Mouse (Mus musculus): Measurements from ENCODE around the gene Rnase9.

Gene Rnase9

GRCm38 (mm10) chr14:51041769-51042168, at the start of gene Rnase9:
Gene Rnase9 (minus strand): TSS chr14:51041869.
- no peak for DNase-seq

- DNase-seq, result peak; percentile 90
Measured at GRCm38 (mm10) chr14:51090077-51090781, 48.6 kb upstream of the Rnase9 start.

- DNase-seq, result no peak
Measured at GRCm38 (mm10) chr14:51089674-51090076, 48.0 kb upstream of the Rnase9 start.

GRCm38 (mm10) chr14:51088970-51089673, 47.5 kb upstream of the Rnase9 start:
- DNase-seq, result peak; percentile 99

- peak; percentile 91 for DNase-seq
Measured at GRCm38 (mm10) chr14:51088166-51088969, 46.7 kb upstream of the Rnase9 start.

- DNase-seq, result no peak
Measured at GRCm38 (mm10) chr14:51087762-51088161, 46.1 kb upstream of the Rnase9 start.

- no peak for DNase-seq
Measured at GRCm38 (mm10) chr14:51085911-51086310, 44.2 kb upstream of the Rnase9 start.

GRCm38 (mm10) chr14:51085086-51085485, 43.4 kb upstream of the Rnase9 start:
- no peak for DNase-seq

- no peak for DNase-seq
Measured at GRCm38 (mm10) chr14:51083805-51084204, 42.1 kb upstream of the Rnase9 start.

- peak; percentile 63 for DNase-seq
Measured at GRCm38 (mm10) chr14:51082599-51083581, 41.2 kb upstream of the Rnase9 start.

GRCm38 (mm10) chr14:51081035-51081434, 39.4 kb upstream of the Rnase9 start:
- no peak for DNase-seq

GRCm38 (mm10) chr14:51079180-51079579, 37.5 kb upstream of the Rnase9 start:
- no peak for DNase-seq

- DNase-seq, result no peak
Measured at GRCm38 (mm10) chr14:51074335-51074734, 32.7 kb upstream of the Rnase9 start, which contains the start of gene Olfr750. Gene Olfr750 (minus strand): TSS chr14:51074435.

- peak; percentile 53 for DNase-seq
Measured at GRCm38 (mm10) chr14:51069617-51070016, 27.9 kb upstream of the Rnase9 start.

- no peak for DNase-seq
Measured at GRCm38 (mm10) chr14:51068956-51069355, 27.3 kb upstream of the Rnase9 start.

GRCm38 (mm10) chr14:51060761-51061160, 19.1 kb upstream of the Rnase9 start:
- DNase-seq, result no peak

GRCm38 (mm10) chr14:51057401-51057831, 15.7 kb upstream of the Rnase9 start, which contains the start of gene Rnase12:
Gene Rnase12 (minus strand): TSS chr14:51057661.
- DNase-seq, result no peak

- DNase-seq, result no peak
Measured at GRCm38 (mm10) chr14:51054243-51055237, 12.9 kb upstream of the Rnase9 start.

GRCm38 (mm10) chr14:51053176-51053575, 11.5 kb upstream of the Rnase9 start:
- no peak for DNase-seq

- DNase-seq, result no peak
Measured at GRCm38 (mm10) chr14:51051941-51052340, 10.3 kb upstream of the Rnase9 start.

GRCm38 (mm10) chr14:51050063-51050462, 8.4 kb upstream of the Rnase9 start, which contains the start of gene Rnase11:
Gene Rnase11 (minus strand): TSS chr14:51050163.
- no peak for DNase-seq

Data from kidney, adult 9 months (tissue).